Mouse (Mus musculus): Measurements from ENCODE around the gene Spryd3. TPM values are rescaled to one million over a fixed set of nuclear protein-coding genes. Genes with fewer than 3 reads are reported as not detected.

Gene Spryd3
- polyA plus RNA-seq, 2 experiments from 2014 or later = 19.5 to 42.0 TPM

Other genes starting within 250 kb of the Spryd3 start
- gene Krt76, start 243.3 kb downstream of the Spryd3 start, polyA plus RNA-seq (2017; shearing (Covaris generic)) = not detected
- not detected for gene Krt4, start 211.5 kb downstream of the Spryd3 start, polyA plus RNA-seq (2017; shearing (Covaris generic))
- not detected for gene Krt79, start 195.9 kb downstream of the Spryd3 start, polyA plus RNA-seq (2017; shearing (Covaris generic))
- not detected for gene Krt78, start 181.9 kb downstream of the Spryd3 start, polyA plus RNA-seq (2017; shearing (Covaris generic))
- gene Krt8, start 131.8 kb downstream of the Spryd3 start, polyA plus RNA-seq (2017; shearing (Covaris generic)) = not detected
- gene Krt18, start 108.1 kb downstream of the Spryd3 start, polyA plus RNA-seq (2017; shearing (Covaris generic)) = not detected
- 100 to 1,000 TPM in 1 of 2 experiments, 10 to 100 TPM in 1; 87.7 to 132 TPM for gene Eif4b, start 62.5 kb downstream of the Spryd3 start, polyA plus RNA-seq (2017; shearing (Covaris generic))
- gene Tns2, start 35.8 kb downstream of the Spryd3 start, polyA plus RNA-seq (2017; shearing (Covaris generic)) = 1 to 10 TPM; 1.5 to 2.9 TPM
- gene Igfbp6, start 8.1 kb upstream of the Spryd3 start, polyA plus RNA-seq (2017; shearing (Covaris generic)) = under 1 TPM in 1 of 2 experiments, not detected in 1; 0.81 TPM
- 1 to 10 TPM; 1.2 to 1.5 TPM for gene Soat2, start 14.3 kb upstream of the Spryd3 start, polyA plus RNA-seq (2017; shearing (Covaris generic))
- gene Zfp740, start 67.0 kb upstream of the Spryd3 start, polyA plus RNA-seq (2017; shearing (Covaris generic)) = 10 to 100 TPM; 21.5 to 23.1 TPM
- gene Csad, start 68.5 kb upstream of the Spryd3 start, polyA plus RNA-seq (2017; shearing (Covaris generic)) = 1 to 10 TPM; 6.6 to 9.3 TPM
- 100 to 1,000 TPM; 511 to 537 TPM for gene Itgb7, start 95.7 kb upstream of the Spryd3 start, polyA plus RNA-seq (2017; shearing (Covaris generic))
- gene Rarg, start 121.3 kb upstream of the Spryd3 start, polyA plus RNA-seq (2017; shearing (Covaris generic)) = 10 to 100 TPM; 16.9 to 24.8 TPM
- gene Gm9918, start 134.3 kb upstream of the Spryd3 start, polyA plus RNA-seq (2017; shearing (Covaris generic)) = not detected
- 10 to 100 TPM; 36.7 to 40.7 TPM for gene Mfsd5, start 143.2 kb upstream of the Spryd3 start, polyA plus RNA-seq (2017; shearing (Covaris generic))
- gene Espl1, start 160.0 kb upstream of the Spryd3 start, polyA plus RNA-seq (2017; shearing (Covaris generic)) = 1 to 10 TPM; 3.6 to 5.0 TPM
- gene Pfdn5, start 189.9 kb upstream of the Spryd3 start, polyA plus RNA-seq (2017; shearing (Covaris generic)) = 1,000 to 10,000 TPM; 1,328 to 1,584 TPM
- gene Myg1, start 195.5 kb upstream of the Spryd3 start, polyA plus RNA-seq (2017; shearing (Covaris generic)) = 100 to 1,000 TPM; 109 to 120 TPM
- 10 to 100 TPM; 45.7 to 48.7 TPM for gene Aaas, start 214.5 kb upstream of the Spryd3 start, polyA plus RNA-seq (2017; shearing (Covaris generic))
- not detected for gene Sp7, start 230.9 kb upstream of the Spryd3 start, polyA plus RNA-seq (2017; shearing (Covaris generic))

All from activated CD4-positive, CD25-positive, alpha-beta regulatory T cell, adult 4 months (primary cell).